Mouse (Mus musculus) spleen, adult 2 months (tissue): ENCODE data around the gene Sycp2l. TPM values are rescaled to one million over a fixed set of nuclear protein-coding genes. Genes with fewer than 3 reads are reported as not detected.

Source experiments
- DNase-seq, 2 experiments: peaks; one replicate each; pipeline versions ENCODE4 v3.0.0 to v3.0.0-alpha.2; 2012 to 2021; ENCODE audit warnings: low spot score in 2 of 2, low read depth in 1 of 2
- H3K27ac ChIP-seq: fragments of 200-500 bp; 2 replicates; pipeline ENCODE4 v1.5.1; 2012; ENCODE audit warnings: low read length, inconsistent platforms; ENCODE audit not compliant: insufficient read depth
- H3K27me3 ChIP-seq: fragments of 200-500 bp; 2 replicates; pipeline ENCODE4 v1.6.1; 2012; ENCODE audit warnings: mild to moderate bottlenecking, moderate library complexity, low read length, inconsistent platforms; ENCODE audit not compliant: control insufficient read depth, insufficient read depth
- H3K36me3 ChIP-seq: fragments of 200-500 bp; 2 replicates; pipeline ENCODE4 v1.6.1; 2012; ENCODE audit warnings: mild to moderate bottlenecking, low read length, inconsistent platforms; ENCODE audit not compliant: control insufficient read depth, insufficient read depth
- H3K4me1 ChIP-seq: fragments of 200-500 bp; 2 replicates; pipeline ENCODE4 v1.6.1; 2011; ENCODE audit warnings: inconsistent platforms; ENCODE audit not compliant: control insufficient read depth, insufficient read depth, insufficient read length
- H3K4me3 ChIP-seq: fragments of 200-500 bp; 2 replicates; pipeline ENCODE4 v1.5.1; 2011; ENCODE audit warnings: mild to moderate bottlenecking, inconsistent platforms; ENCODE audit not compliant: insufficient read depth, insufficient read length; ENCODE audit errors: extremely low read depth
- CTCF ChIP-seq: fragments of 200-500 bp; IDR thresholded peaks from 2 replicates; pipeline ENCODE4 v1.5.1; 2011; ENCODE audit warnings: mild to moderate bottlenecking, inconsistent platforms; ENCODE audit not compliant: insufficient read depth, insufficient read length, insufficient replicate concordance; ENCODE audit errors: extremely low read depth
- POLR2A ChIP-seq: fragments of 200-500 bp; IDR thresholded peaks from 2 replicates; pipeline ENCODE4 v1.6.1; 2011; ENCODE audit warnings: low read depth, low read length, inconsistent platforms
- WGBS: fragments of 180-500 bp; shearing (Covaris S2); methylation state at CpG from one replicate; pipeline ENCODE4 v1.1.7; 2018; 5-methylcytosine and 5-hydroxymethylcytosine counted together
- polyA plus RNA-seq: library from polyadenylated mRNA; depleted of rRNA; stranded (reverse); fragments of >200 nt; gene quantifications from 2 replicates; pipeline ENCODE4 v1.2.3, GENCODE M21; 2012

Sycp2l gene
- polyA plus RNA-seq, 1 experiment, result not detected

GRCm38 (mm10) chr13:41097324-41098058 lies 16.6 kb upstream of the Sycp2l start:
- Histone ChIP-seq H3K4me1 (no peaks in the 10 kb centered on the region; the same call in 1 of the 2 replicates), H3K27me3 (0 out of 2 replicates have a peak, but pooled peaks cover 1% of the 10 kb centered on the region), H3K36me3 (no peaks in the 10 kb centered on the region), H3K27ac (no peak overlapping the region; the same call in 1 of the 2 replicates), H3K4me3 (peak overlapping the region; percentile 22; the same call in 1 of the 2 replicates)
- TF ChIP-seq CTCF, result no peak
- TF ChIP-seq POLR2A, result no peak
- 43% methylated on average over 16 of the region's 16 CpGs for WGBS
- peak; percentile 56 to 69 for DNase-seq

- H3K4me1 ChIP-seq, result no peaks in the 10 kb centered on the region; the same call in 1 of the 2 replicates
- H3K27me3 ChIP-seq, result no peaks in the 10 kb centered on the region
- no peak for DNase-seq
- H3K4me3 ChIP-seq, result no peak overlapping the region
- no peak overlapping the region for H3K27ac ChIP-seq
- TF ChIP-seq POLR2A, result no peak
- no peak for TF ChIP-seq CTCF
- WGBS, result 62% methylated on average over 15 of the region's 15 CpGs
- no peaks in the 10 kb centered on the region for H3K36me3 ChIP-seq
These were observed 15.8 kb upstream of the Sycp2l start for GRCm38 (mm10) chr13:41098325-41098724.

- TF ChIP-seq CTCF (no peak), POLR2A (no peak)
- Histone ChIP-seq H3K36me3 (no peaks in the 10 kb centered on the region), H3K27ac (no peak overlapping the region), H3K27me3 (no peaks in the 10 kb centered on the region), H3K4me1 (no peaks in the 10 kb centered on the region; the same call in 1 of the 2 replicates), H3K4me3 (no peak overlapping the region)
- no peak for DNase-seq
- WGBS, result 90% methylated on average over 2 of the region's 2 CpGs
These were observed 14.1 kb upstream of the Sycp2l start for GRCm38 (mm10) chr13:41100031-41100430.

- Histone ChIP-seq H3K27ac (no peak overlapping the region), H3K4me1 (no peaks in the 10 kb centered on the region), H3K4me3 (no peak overlapping the region), H3K27me3 (no peaks in the 10 kb centered on the region), H3K36me3 (no peaks in the 10 kb centered on the region)
- WGBS, result 88% methylated on average over 12 of the region's 12 CpGs
- no peak for DNase-seq
- no peak for TF ChIP-seq POLR2A
- no peak for TF ChIP-seq CTCF
These were observed 10.1 kb upstream of the Sycp2l start for GRCm38 (mm10) chr13:41103841-41104525.

- TF ChIP-seq POLR2A, result no peak
- no peak for TF ChIP-seq CTCF
- WGBS, result 51% methylated on average over 13 of the region's 13 CpGs
- Histone ChIP-seq H3K36me3 (no peaks in the 10 kb centered on the region), H3K4me3 (no peak overlapping the region), H3K27ac (no peak overlapping the region), H3K27me3 (no peaks in the 10 kb centered on the region), H3K4me1 (no peaks in the 10 kb centered on the region)
- no peak for DNase-seq
These were observed 8.6 kb upstream of the Sycp2l start for GRCm38 (mm10) chr13:41105541-41105940.

- no peak for TF ChIP-seq CTCF
- TF ChIP-seq POLR2A, result no peak
These were observed 3.2 kb upstream of the Sycp2l start, which contains the start of gene Gcm2 for GRCm38 (mm10) chr13:41110935-41111334. TSS of gene Gcm2 (minus strand) at chr13:41111035.

More at GRCm38 (mm10) chr13:41110935-41111334, 3.2 kb upstream of the Sycp2l start, which contains the start of gene Gcm2:
- no peak for DNase-seq
- Histone ChIP-seq H3K27me3 (peaks cover 5% of the 10 kb centered on the region; the same call in 1 of the 2 replicates), H3K27ac (no peak within 1 kb of the TSS), H3K36me3 (no peaks in the 10 kb centered on the region), H3K4me1 (no peaks in the 10 kb centered on the region), H3K4me3 (no peak within 1 kb of the TSS)
- 68% methylated on average over 3 of the region's 3 CpGs for WGBS
